Mouse (Mus musculus) hindbrain, postnatal 0 days (tissue): ENCODE results near the gene Smyd2. TPM values are rescaled to one million over a fixed set of nuclear protein-coding genes. Genes with fewer than 3 reads are reported as not detected.

Source experiments
- ATAC-seq: fragments of 200-750 bp; cut with Nextera tagmentation; 2 replicates; pipeline ENCODE4 v1.8.0; 2017; ENCODE audit warnings: mild to moderate bottlenecking, moderate TSS enrichment, moderate library complexity
- DNase-seq: peaks from one replicate; pipeline ENCODE4 v3.0.0-alpha.2; 2015; ENCODE audit warnings: low spot score
- H3K27ac ChIP-seq: fragments of 300-500 bp; sonication (generic); 2 replicates; pipeline ENCODE4 v1.5.1; 2014; ENCODE audit warnings: mild to moderate bottlenecking
- H3K27me3 ChIP-seq: fragments of 300-500 bp; sonication (generic); 2 replicates; pipeline ENCODE4 v1.6.1; 2014; ENCODE audit warnings: low read length, mixed read lengths; ENCODE audit not compliant: insufficient read depth
- H3K36me3 ChIP-seq: fragments of 300-500 bp; sonication (generic); 2 replicates; pipeline ENCODE4 v1.6.1; 2014; ENCODE audit warnings: low read length, mixed read lengths; ENCODE audit not compliant: insufficient read depth
- H3K4me1 ChIP-seq: fragments of 300-500 bp; sonication (generic); 2 replicates; pipeline ENCODE4 v1.6.1; 2014; ENCODE audit warnings: antibody characterized with exemption, low read length, mixed read lengths; ENCODE audit not compliant: insufficient read depth
- H3K4me2 ChIP-seq: fragments of 300-500 bp; sonication (generic); 2 replicates; pipeline ENCODE4 v1.6.1; 2014; ENCODE audit warnings: low read depth, mild to moderate bottlenecking, low read length, moderate library complexity, mixed read lengths
- H3K4me3 ChIP-seq: fragments of 300-500 bp; sonication (generic); 2 replicates; pipeline ENCODE4 v1.5.1; 2014; ENCODE audit warnings: low read length
- H3K9ac ChIP-seq: fragments of 300-500 bp; sonication (generic); replicated peaks from 2 replicates; pipeline ENCODE4 v1.6.1; 2014; ENCODE audit warnings: mild to moderate bottlenecking, low read length, moderate library complexity, mixed read lengths
- H3K9me3 ChIP-seq: fragments of 300-500 bp; sonication (generic); 2 replicates; pipeline ENCODE4 v1.6.1; 2016; ENCODE audit warnings: low read length, mixed read lengths
- CTCF ChIP-seq: IDR thresholded peaks from 2 replicates; pipeline ENCODE4 v1.5.1; 2016; ENCODE audit warnings: antibody characterized with exemption, control low read depth, low read depth
- WGBS: fragments of 180-500 bp; shearing (Covaris S2); extraction: QIAGEN DNeasy Blood & Tissue Kit; methylation state at CpG from one replicate; pipeline ENCODE4 v1.1.7; 2014; 5-methylcytosine and 5-hydroxymethylcytosine counted together
- polyA plus RNA-seq: library from polyadenylated mRNA; unstranded; fragments of >200 nt; fragmentation: Nextera tagmentation; extraction: Ambion mirVana; gene quantifications from 2 replicates; pipeline ENCODE4 v1.2.1, GENCODE M21; 2015
- total RNA-seq: library from RNA; depleted of rRNA; stranded (reverse); fragments of >200 nt; gene quantifications from 2 replicates; pipeline ENCODE4 v1.2.3, GENCODE M21; 2014; rRNA removed

The Smyd2 gene
- total RNA-seq (52.0 and 61.9 TPM in 2 replicates), polyA plus RNA-seq (81.1 and 81.8 TPM in 2 replicates)

DNA sequence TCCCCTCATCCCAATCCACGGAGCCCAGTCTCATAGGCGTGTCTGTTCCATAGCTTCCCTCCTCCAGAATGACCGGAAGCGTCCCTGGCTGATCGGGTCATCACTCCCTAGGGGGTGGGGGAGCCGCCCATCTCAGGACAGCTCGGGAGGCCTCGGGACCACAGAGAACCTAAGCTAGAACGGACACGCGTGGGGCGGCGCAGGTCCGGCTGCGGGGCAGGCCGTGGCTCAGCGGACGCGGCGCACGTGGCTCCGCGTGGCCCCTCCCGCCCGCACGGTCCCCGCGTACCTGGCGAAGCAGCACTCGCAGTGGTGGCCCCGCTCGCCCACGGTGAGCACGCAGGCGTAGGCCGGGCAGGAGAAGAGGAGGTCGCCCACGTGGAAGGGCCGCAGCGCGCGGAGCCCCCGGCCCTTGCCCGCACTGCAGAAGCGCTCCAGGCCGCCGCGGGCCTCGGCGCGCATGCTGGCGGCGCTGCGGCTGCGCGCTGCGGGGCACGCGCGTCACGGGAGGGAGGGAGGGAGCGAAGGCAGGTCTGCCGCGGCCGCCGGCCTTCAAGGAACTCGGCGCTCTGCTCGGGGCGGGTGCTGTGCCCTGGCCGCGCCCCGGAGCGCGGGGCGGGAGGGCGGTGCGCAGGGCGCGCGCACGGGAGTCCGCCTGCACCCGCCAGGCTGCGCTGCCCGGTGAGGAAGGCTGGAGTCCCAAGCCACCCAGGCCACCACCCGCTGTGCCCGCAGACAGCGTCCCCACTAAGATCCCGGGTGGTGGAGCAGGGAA lies at the start of gene Smyd2:
TSS of gene Smyd2 (minus strand) at position 546 of the 775 bp plus-strand sequence.
- Histone ChIP-seq H3K27me3 (no peaks in the 10 kb centered on the region), H3K9ac (peak within 1 kb of the TSS; percentile 77), H3K36me3 (no peaks in the 10 kb centered on the region), H3K27ac (peak within 1 kb of the TSS; percentile 66; the same call in 1 of the 2 replicates), H3K9me3 (no peaks in the 10 kb centered on the region), H3K4me1 (peaks cover 6% of the 10 kb centered on the region; the same call in 1 of the 2 replicates), H3K4me2 (peak within 1 kb of the TSS; percentile 93), H3K4me3 (peak within 1 kb of the TSS; percentile 79)
- under 1% methylated on average over 66 of the region's 90 CpGs for WGBS
- peak; percentile 85 for DNase-seq
- ATAC-seq, result peak; percentile 91
- TF ChIP-seq CTCF, result no peak

DNA sequence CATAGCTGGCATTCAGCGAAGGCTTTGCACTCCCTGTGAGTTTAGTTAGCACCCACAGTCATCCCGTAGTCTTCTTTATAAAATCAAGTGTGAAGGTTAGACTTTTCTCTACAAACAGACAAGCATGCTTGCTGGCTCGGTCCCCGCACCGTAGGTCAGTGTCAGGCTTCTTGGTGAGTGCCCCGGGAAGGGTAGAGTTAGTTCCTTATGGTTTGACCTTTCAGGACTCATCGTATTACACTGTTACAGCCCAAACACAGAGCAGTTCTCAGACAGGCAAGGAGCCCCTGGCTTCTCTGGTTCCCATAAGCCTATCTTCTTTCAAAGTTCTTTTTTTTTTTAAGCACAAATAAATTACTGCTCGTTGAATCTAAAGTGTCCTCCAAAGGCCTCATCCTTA lies 48.2 kb upstream of the Smyd2 start:
- WGBS, result 91% methylated on average over 8 of the region's 8 CpGs
- no peak for ATAC-seq
- no peak for DNase-seq
- Histone ChIP-seq H3K36me3 (no peaks in the 10 kb centered on the region), H3K4me3 (no peak overlapping the region), H3K27ac (no peak overlapping the region), H3K27me3 (no peaks in the 10 kb centered on the region), H3K9me3 (no peaks in the 10 kb centered on the region), H3K9ac (no peak overlapping the region), H3K4me1 (no peaks in the 10 kb centered on the region), H3K4me2 (no peak overlapping the region)
- no peak for TF ChIP-seq CTCF

DNA sequence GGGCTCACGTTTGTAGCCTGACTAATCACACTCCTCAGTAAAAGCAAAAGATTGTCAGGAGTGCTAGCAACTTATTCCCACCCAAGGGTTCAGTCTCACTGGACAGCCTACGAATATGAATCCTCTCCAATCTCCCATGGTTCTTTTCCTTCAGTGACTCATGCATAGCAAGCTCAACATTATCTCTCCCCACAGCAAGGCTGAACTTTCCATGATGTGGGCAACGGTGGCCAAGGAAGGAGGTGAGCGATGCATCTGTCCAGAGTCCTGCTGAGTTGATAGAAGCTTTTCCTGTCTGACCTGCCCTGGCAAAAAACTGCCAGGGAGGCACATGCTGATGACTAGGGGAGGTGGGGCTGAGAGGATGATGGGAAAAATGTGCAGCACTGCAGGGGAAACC lies 45.9 kb upstream of the Smyd2 start:
- H3K4me1 ChIP-seq, result no peaks in the 10 kb centered on the region
- no peaks in the 10 kb centered on the region for H3K36me3 ChIP-seq
- WGBS, result 76% methylated on average over 4 of the region's 4 CpGs
- no peak overlapping the region for H3K4me3 ChIP-seq
- no peak for TF ChIP-seq CTCF
- no peak overlapping the region for H3K27ac ChIP-seq
- ATAC-seq (no peak), DNase-seq (no peak)
- no peak overlapping the region for H3K4me2 ChIP-seq
- no peak overlapping the region for H3K9ac ChIP-seq
- H3K27me3 ChIP-seq, result no peaks in the 10 kb centered on the region
- H3K9me3 ChIP-seq, result no peaks in the 10 kb centered on the region

- 70% methylated on average over 5 of the region's 5 CpGs for WGBS
- no peaks in the 10 kb centered on the region for H3K4me1 ChIP-seq
- DNase-seq (no peak), ATAC-seq (no peak)
- H3K27ac ChIP-seq, result no peak overlapping the region
- no peak overlapping the region for H3K4me3 ChIP-seq
- no peaks in the 10 kb centered on the region for H3K9me3 ChIP-seq
- H3K27me3 ChIP-seq, result no peaks in the 10 kb centered on the region
- no peaks in the 10 kb centered on the region for H3K36me3 ChIP-seq
- H3K4me2 ChIP-seq, result no peak overlapping the region
- H3K9ac ChIP-seq, result no peak overlapping the region
- TF ChIP-seq CTCF, result no peak
Measured at GRCm38 (mm10) chr1:189960481-189960880, 38.3 kb upstream of the Smyd2 start.

DNA sequence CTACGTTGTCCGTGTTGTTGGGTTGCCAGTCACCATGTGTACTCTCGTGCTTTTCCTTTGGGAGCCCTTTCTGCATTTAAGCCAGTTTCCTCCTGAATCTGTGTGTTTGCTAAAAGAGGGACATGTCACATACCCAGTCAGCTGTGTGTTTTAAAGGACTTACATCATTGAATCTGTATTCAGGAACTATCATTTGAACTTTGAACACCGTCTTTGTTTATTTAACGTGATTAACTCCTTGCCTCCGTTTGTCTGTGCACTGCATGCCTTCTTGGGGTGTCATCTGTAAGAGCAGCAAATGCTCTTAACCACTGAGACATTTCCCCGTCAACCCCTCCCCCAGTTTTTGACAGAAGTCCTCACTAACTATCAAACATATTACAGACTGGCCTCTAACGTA lies 37.6 kb upstream of the Smyd2 start:
- 82% methylated on average over 8 of the region's 8 CpGs for WGBS
- Histone ChIP-seq H3K4me2 (no peak overlapping the region), H3K36me3 (no peaks in the 10 kb centered on the region), H3K9ac (no peak overlapping the region), H3K9me3 (no peaks in the 10 kb centered on the region), H3K4me3 (no peak overlapping the region), H3K27me3 (no peaks in the 10 kb centered on the region), H3K27ac (no peak overlapping the region), H3K4me1 (no peaks in the 10 kb centered on the region)
- no peak for DNase-seq
- ATAC-seq, result no peak
- no peak for TF ChIP-seq CTCF

DNA sequence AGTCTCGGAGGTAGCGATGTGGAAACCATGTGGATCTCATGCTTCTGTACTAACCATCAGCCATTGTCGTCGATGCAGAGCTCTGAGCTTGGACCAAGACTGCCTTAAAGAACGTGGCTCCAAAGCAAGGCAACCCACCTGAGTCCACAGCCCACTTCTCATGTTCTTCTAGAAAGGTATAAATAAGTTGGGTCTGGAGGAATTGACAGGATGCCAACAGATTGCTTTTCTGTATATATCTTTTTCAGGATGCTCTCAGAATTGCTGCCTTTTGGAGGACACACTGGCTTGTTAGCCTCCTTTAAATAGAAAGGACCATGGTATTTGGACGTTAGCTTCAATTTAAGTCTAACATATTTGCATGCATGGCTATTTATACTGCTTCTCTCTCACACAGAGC lies 29.7 kb upstream of the Smyd2 start:
- Histone ChIP-seq H3K9ac (no peak overlapping the region), H3K4me3 (no peak overlapping the region), H3K36me3 (no peaks in the 10 kb centered on the region), H3K27me3 (no peaks in the 10 kb centered on the region), H3K4me2 (no peak overlapping the region), H3K4me1 (no peaks in the 10 kb centered on the region), H3K27ac (no peak overlapping the region), H3K9me3 (no peaks in the 10 kb centered on the region)
- ATAC-seq (no peak), DNase-seq (no peak)
- TF ChIP-seq CTCF, result no peak
- WGBS, result 80% methylated on average over 6 of the region's 6 CpGs

GRCm38 (mm10) chr1:189947411-189947810 lies 25.2 kb upstream of the Smyd2 start:
- no peaks in the 10 kb centered on the region for H3K4me1 ChIP-seq
- H3K4me2 ChIP-seq, result no peak overlapping the region
- DNase-seq, result no peak
- H3K36me3 ChIP-seq, result no peaks in the 10 kb centered on the region
- H3K9me3 ChIP-seq, result no peaks in the 10 kb centered on the region
- TF ChIP-seq CTCF, result no peak
- no peak overlapping the region for H3K4me3 ChIP-seq
- H3K27me3 ChIP-seq, result no peaks in the 10 kb centered on the region
- H3K9ac ChIP-seq, result no peak overlapping the region
- H3K27ac ChIP-seq, result no peak overlapping the region
- 48% methylated on average over 8 of the region's 8 CpGs for WGBS
- ATAC-seq, result no peak
